Comparison of ENCODE assay signal across 8 mouse cellular contexts in the genomic region with DNA sequence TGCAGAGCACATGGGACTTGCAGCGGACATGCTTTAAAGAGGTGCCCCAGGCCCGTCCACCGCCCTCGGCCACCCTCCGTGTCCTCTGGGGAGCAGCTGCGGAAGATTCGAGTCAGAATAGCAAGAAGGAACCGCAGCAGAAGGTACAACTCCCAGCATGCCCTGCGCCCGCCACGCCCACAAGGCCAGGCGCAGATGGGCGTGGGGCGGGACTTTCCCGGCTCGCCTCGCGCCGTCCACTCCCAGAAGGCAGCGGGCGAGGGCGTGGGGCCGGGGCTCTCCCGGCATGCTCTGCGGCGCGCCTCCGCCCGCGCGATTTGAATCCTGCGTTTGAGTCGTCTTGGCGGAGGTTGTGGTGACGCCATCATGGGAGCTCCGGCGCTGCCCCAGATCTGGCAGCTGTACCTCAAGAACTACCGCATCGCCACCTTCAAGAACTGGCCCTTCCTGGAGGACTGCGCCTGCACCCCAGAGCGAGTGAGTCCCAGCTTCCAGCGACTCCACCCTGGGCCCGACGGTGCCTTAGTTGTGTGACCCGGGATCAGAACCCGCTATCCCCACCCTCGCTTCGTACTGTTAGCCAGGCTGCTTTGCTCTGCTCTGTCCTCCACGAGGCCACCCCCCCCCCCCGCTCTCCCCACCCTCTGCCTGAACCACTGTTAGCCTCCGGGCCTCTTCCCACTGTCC. TPM values are rescaled to one million over a fixed set of nuclear protein-coding genes. Genes with fewer than 3 reads are reported as not detected.
DNase-seq lines count a peak whose midpoint lies in the region; ATAC-seq and TF ChIP-seq lines count a peak whose summit lies in the region.

A gene (plus strand): TSS at position 267 of the 687 bp plus-strand sequence.

- peak; percentile 92 for TF ChIP-seq POLR2A in myocyte (IDR thresholded peaks at IDR 0.05; ENCODE audit: insufficient read length, low read depth)

- H3K27ac ChIP-seq in brown adipose tissue, adult 24 weeks (replicated peaks; ENCODE audit: low read depth, low read length): peak within 1 kb of the TSS; percentile 71
- H3K27ac ChIP-seq in heart, embryonic 13.5 days (replicated peaks): peak within 1 kb of the TSS; percentile 96
- H3K27ac ChIP-seq in liver, embryonic 11.5 days (ENCODE audit: low read depth, low read length): peak within 1 kb of the TSS; percentile 92

- peak within 1 kb of the TSS; percentile 92 for H3K4me3 ChIP-seq in brown adipose tissue, adult 24 weeks (ENCODE audit: insufficient read depth, low read depth, low read length)
- peak within 1 kb of the TSS; percentile 68 for H3K4me3 ChIP-seq in heart, embryonic 13.5 days
- H3K4me3 ChIP-seq in liver, embryonic 11.5 days (ENCODE audit: low read depth, low read length): peak within 1 kb of the TSS; percentile 86
- peak within 1 kb of the TSS; percentile 88 for H3K4me3 ChIP-seq in myocyte

- no peaks in the 10 kb centered on the region; the same call in 1 of the 2 replicates for H3K4me1 ChIP-seq in brown adipose tissue, adult 24 weeks (ENCODE audit: control insufficient read depth, insufficient read depth, insufficient read length, low read length)
- H3K4me1 ChIP-seq in heart, embryonic 13.5 days: peaks cover 32% of the 10 kb centered on the region
- peaks cover 23% of the 10 kb centered on the region for H3K4me1 ChIP-seq in liver, embryonic 11.5 days (replicated peaks; ENCODE audit: control insufficient read depth, insufficient read depth, low read length)

- H3K36me3 ChIP-seq in heart, embryonic 13.5 days: peaks cover 37% of the 10 kb centered on the region
- H3K36me3 ChIP-seq in liver, embryonic 11.5 days (ENCODE audit: control insufficient read depth, insufficient read depth, low read length): peaks cover 21% of the 10 kb centered on the region
- H3K36me3 ChIP-seq in myocyte (ENCODE audit: control insufficient read depth, insufficient read depth): peaks cover 15% of the 10 kb centered on the region

- peaks cover 49% of the 10 kb centered on the region for H3K79me2 ChIP-seq in myocyte (ENCODE audit: control insufficient read depth, insufficient read depth)

- no peaks in the 10 kb centered on the region for H3K27me3 ChIP-seq in heart, embryonic 13.5 days (replicated peaks)
- H3K27me3 ChIP-seq in liver, embryonic 11.5 days (replicated peaks; ENCODE audit: control insufficient read depth, insufficient read depth, low read length): no peaks in the 10 kb centered on the region
- no peaks in the 10 kb centered on the region for H3K27me3 ChIP-seq in myocyte (ENCODE audit: control insufficient read depth, insufficient read depth, insufficient read length)

- no peaks in the 10 kb centered on the region for H3K9me3 ChIP-seq in heart, embryonic 13.5 days
- no peaks in the 10 kb centered on the region for H3K9me3 ChIP-seq in liver, embryonic 11.5 days (ENCODE audit: control insufficient read depth, low read length)

- DNase-seq in kidney, postnatal 10 days: peak; percentile 98
- DNase-seq in liver, embryonic 11.5 days (ENCODE audit: low spot score): peak; percentile 97
- DNase-seq in spleen, postnatal 4 days (ENCODE audit: low spot score in 2 of 2): peak; percentile 98 to 99

- under 1% methylated on average over 50 of the region's 51 CpGs for WGBS in heart, embryonic 13.5 days
- WGBS in liver, embryonic 11.5 days: under 1% methylated on average over 50 of the region's 51 CpGs

- H3ac ChIP-seq in myocyte (ENCODE audit: control insufficient read depth, insufficient read length): peak within 1 kb of the TSS; percentile 52

- peak within 1 kb of the TSS; percentile 90 for H3K9ac ChIP-seq in heart, embryonic 13.5 days
- peak within 1 kb of the TSS; percentile 91 for H3K9ac ChIP-seq in liver, embryonic 11.5 days (ENCODE audit: low read depth, low read length)

- peak within 1 kb of the TSS; percentile 87 for H3K4me2 ChIP-seq in heart, embryonic 13.5 days
- peak within 1 kb of the TSS; percentile 70 for H3K4me2 ChIP-seq in liver, embryonic 11.5 days
- H3K4me2 ChIP-seq in myocyte (ENCODE audit: low read depth): peak within 1 kb of the TSS; percentile 82

- ATAC-seq in CD4-positive, CD25-positive, alpha-beta regulatory T cell, adult 4 months: peak; percentile 91
- ATAC-seq in erythroid progenitor cell, adult 5-6 weeks (replicated peaks; ENCODE audit: low FRiP score, poor library complexity, severe bottlenecking): peak; percentile 87
- ATAC-seq in heart, embryonic 13.5 days (ENCODE audit: extremely low read depth, insufficient number of reproducible peaks, low FRiP score, low TSS enrichment): peak; percentile 92
- peak; percentile 90 for ATAC-seq in liver, embryonic 11.5 days (replicated peaks; ENCODE audit: low FRiP score)

TF ChIP-seq in myocyte, 11 proteins besides CTCF, POLR2A, EP300 and RAD21:
- TF ChIP-seq POLR2AphosphoS2 (IDR thresholded peaks at IDR 0.05; ENCODE audit: insufficient read length, low read depth) (peak; percentile 93), MYOD1 (IDR thresholded peaks at IDR 0.05; ENCODE audit: control insufficient read depth in 1 of 3, insufficient read length in 2 of 3, low read depth in 2 of 3) (peak in 2 of 3 experiments; percentile 71 to 77), MYOG (IDR thresholded peaks at IDR 0.05; ENCODE audit: control insufficient read depth in 1 of 3, insufficient read depth in 1 of 3, insufficient read length in 2 of 3, low read depth in 2 of 3) (peak; percentile 39 to 88 (median 54)), TCF3 (IDR thresholded peaks at IDR 0.05; ENCODE audit: insufficient read length, low read depth) (peak; percentile 16), TCF12 (IDR thresholded peaks at IDR 0.05; ENCODE audit: insufficient read depth, poor library complexity, severe bottlenecking) (no peak), CEBPB (IDR thresholded peaks at IDR 0.05; ENCODE audit: insufficient read depth, poor library complexity, severe bottlenecking) (no peak), SRF (IDR thresholded peaks at IDR 0.05; ENCODE audit: control insufficient read depth, insufficient read length, low read depth) (peak; percentile 84), E2F4 (IDR thresholded peaks at IDR 0.05; ENCODE audit: insufficient read depth) (peak; percentile 100)

RNA-seq across cellular contexts. Expression of the gene that starts here (rescaled TPM):
- 10 to 100 TPM; 16.9 to 31.5 TPM for polyA plus RNA-seq in CD4-positive, CD25-positive, alpha-beta regulatory T cell, adult 4 months (2017; shearing (Covaris generic))
- polyA plus RNA-seq in brown adipose tissue, adult 24 weeks (2012; ENCODE audit: insufficient read depth, insufficient read length, missing spikeins): 1.1 TPM in 1 of 2 replicates, not detected in the other
- total RNA-seq in erythroid progenitor cell, adult 5-6 weeks (2015; ENCODE audit: low replicate concordance): 782 and 936 TPM in 2 replicates
- 871 and 1,077 TPM in 2 replicates for total RNA-seq in erythroid progenitor cell, adult 5-6 weeks (2017; ENCODE audit: low replicate concordance)
- polyA plus RNA-seq in heart, embryonic 13.5 days (2015; fragmentation: Nextera tagmentation; extraction: Ambion mirVana): 228 and 260 TPM in 2 replicates
- 430 and 440 TPM in 2 replicates for polyA plus RNA-seq in liver, embryonic 11.5 days (2014; fragmentation: Nextera tagmentation; extraction: Ambion mirVana)
- polyA plus RNA-seq in myocyte (2012; fragmentation: generic; extraction: Trizol): 60.7 TPM

Comparison
In these comparisons a context has a peak if more than half of its experiments do, and no peak if none do; other contexts are left out.
1. Peak in every context shown above with its lines: DNase-seq, ATAC-seq, H3K4me3 ChIP-seq and H3K27ac ChIP-seq.